Mouse (Mus musculus) liver, embryonic 15.5 days (tissue): Measurements from ENCODE around the gene Akt3. TPM values are rescaled to one million over a fixed set of nuclear protein-coding genes. Genes with fewer than 3 reads are reported as not detected.

Experiments
- ATAC-seq: fragments of 200-750 bp; cut with Nextera tagmentation; 2 replicates; pipeline ENCODE4 v1.8.0; 2017; ENCODE audit warnings: moderate number of reproducible peaks, mild to moderate bottlenecking, moderate library complexity; ENCODE audit not compliant: insufficient read depth
- H3K27ac ChIP-seq: fragments of 300-500 bp; sonication (generic); replicated peaks from 2 replicates; pipeline ENCODE4 v1.5.1; 2015; ENCODE audit warnings: mild to moderate bottlenecking, inconsistent platforms
- H3K27me3 ChIP-seq: fragments of 300-500 bp; sonication (generic); 2 replicates; pipeline ENCODE4 v1.6.1; 2015; ENCODE audit warnings: mild to moderate bottlenecking, inconsistent platforms
- H3K36me3 ChIP-seq: fragments of 300-500 bp; sonication (generic); replicated peaks from 2 replicates; pipeline ENCODE4 v1.6.1; 2015; ENCODE audit warnings: moderate library complexity, mild to moderate bottlenecking, inconsistent platforms
- H3K4me1 ChIP-seq: fragments of 300-500 bp; sonication (generic); replicated peaks from 2 replicates; pipeline ENCODE4 v1.6.1; 2015; ENCODE audit warnings: inconsistent platforms
- H3K4me2 ChIP-seq: fragments of 300-500 bp; sonication (generic); 2 replicates; pipeline ENCODE4 v1.6.1; 2015; ENCODE audit warnings: moderate library complexity, mild to moderate bottlenecking, inconsistent platforms
- H3K4me3 ChIP-seq: fragments of 300-500 bp; sonication (generic); replicated peaks from 2 replicates; pipeline ENCODE4 v1.5.1; 2015; ENCODE audit warnings: mild to moderate bottlenecking, inconsistent platforms
- H3K9ac ChIP-seq: fragments of 300-500 bp; sonication (generic); 2 replicates; pipeline ENCODE4 v1.6.1; 2015; ENCODE audit warnings: moderate library complexity, mild to moderate bottlenecking, inconsistent platforms
- H3K9me3 ChIP-seq: fragments of 300-500 bp; sonication (generic); replicated peaks from 2 replicates; pipeline ENCODE4 v1.6.1; 2016; ENCODE audit warnings: inconsistent platforms
- WGBS: fragments of 180-500 bp; shearing (Covaris S2); methylation state at CpG from one replicate; pipeline ENCODE4 v1.1.7; 2015; ENCODE audit warnings: mixed read lengths; ENCODE audit not compliant: insufficient replicate concordance; 5-methylcytosine and 5-hydroxymethylcytosine counted together
- polyA plus RNA-seq: library from polyadenylated mRNA; unstranded; fragments of >200 nt; fragmentation: Nextera tagmentation; extraction: Ambion mirVana; gene quantifications from 2 replicates; pipeline ENCODE4 v1.2.1, GENCODE M21; 2015

The Akt3 gene
- polyA plus RNA-seq, 1 experiment from 2014 or later = 0.48 TPM

- Histone ChIP-seq H3K27me3 (peaks cover 36% of the 10 kb centered on the region), H3K4me2 (peak overlapping the region; percentile 94), H3K9me3 (no peaks in the 10 kb centered on the region), H3K4me3 (peak overlapping the region; percentile 70), H3K27ac (peak overlapping the region; percentile 82), H3K9ac (peak overlapping the region; percentile 68), H3K36me3 (no peaks in the 10 kb centered on the region), H3K4me1 (peaks cover 19% of the 10 kb centered on the region)
- WGBS = under 1% methylated on average over 73 of the region's 86 CpGs
- no peak; the same call in 1 of the 2 replicates for ATAC-seq
These were observed 597 bp downstream of the Akt3 start for GRCm38 (mm10) chr1:177257178-177258033.

DNA sequence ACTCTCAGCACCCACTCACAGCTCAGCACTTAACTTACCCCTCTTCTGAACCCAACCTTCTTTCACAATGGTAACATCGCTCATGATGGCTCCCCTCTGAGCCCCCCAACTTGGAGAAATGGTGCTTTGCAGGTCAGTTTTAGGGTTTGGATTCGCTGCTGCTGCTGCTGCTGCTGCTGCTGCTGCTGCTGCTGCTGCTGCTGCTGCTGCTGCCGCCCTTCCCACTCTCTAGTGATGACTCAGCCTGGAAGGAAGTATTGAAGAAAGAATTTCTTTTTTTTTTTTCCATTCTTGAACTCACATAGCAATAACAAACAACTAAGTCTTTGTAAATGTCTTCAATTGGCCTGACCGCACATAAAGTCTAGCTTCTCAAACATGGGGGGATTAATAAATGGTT lies 9.4 kb downstream of the Akt3 start:
- H3K36me3 ChIP-seq = no peaks in the 10 kb centered on the region
- no peaks in the 10 kb centered on the region for H3K4me1 ChIP-seq
- H3K9ac ChIP-seq = no peak overlapping the region
- no peak overlapping the region for H3K27ac ChIP-seq
- H3K4me3 ChIP-seq = no peak overlapping the region
- ATAC-seq = no peak
- WGBS = 54% methylated on average over 4 of the region's 4 CpGs
- no peak overlapping the region for H3K4me2 ChIP-seq
- H3K9me3 ChIP-seq = no peaks in the 10 kb centered on the region
- no peaks in the 10 kb centered on the region for H3K27me3 ChIP-seq

DNA sequence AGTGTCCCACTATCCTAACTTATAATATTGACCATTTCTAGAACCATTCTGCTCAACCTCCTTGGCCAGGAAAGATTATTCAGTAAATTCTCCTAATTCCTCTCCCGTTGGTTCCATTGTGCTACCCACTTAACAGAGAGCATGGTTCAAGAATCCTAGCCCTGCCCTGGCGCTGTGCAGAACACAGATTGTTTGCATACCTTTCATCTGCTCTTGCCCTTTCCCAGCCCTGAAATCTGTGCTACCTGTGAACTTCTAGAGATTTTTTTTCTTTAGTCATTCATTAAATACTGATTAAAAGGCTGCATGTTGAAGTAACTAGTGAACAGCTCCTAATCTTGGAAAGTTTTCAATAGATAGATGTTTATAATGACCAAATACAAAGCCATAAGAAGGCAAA lies 19.6 kb downstream of the Akt3 start:
- Histone ChIP-seq H3K27me3 (no peaks in the 10 kb centered on the region), H3K27ac (no peak overlapping the region), H3K36me3 (no peaks in the 10 kb centered on the region), H3K4me3 (no peak overlapping the region), H3K4me2 (no peak overlapping the region), H3K4me1 (no peaks in the 10 kb centered on the region), H3K9ac (no peak overlapping the region), H3K9me3 (no peaks in the 10 kb centered on the region)
- no peak for ATAC-seq
- WGBS = 59% methylated on average over 2 of the region's 2 CpGs

- no peak overlapping the region for H3K27ac ChIP-seq
- H3K4me2 ChIP-seq = no peak overlapping the region
- ATAC-seq = no peak
- 53% methylated on average over 2 of the region's 2 CpGs for WGBS
- no peak overlapping the region for H3K9ac ChIP-seq
- no peaks in the 10 kb centered on the region for H3K36me3 ChIP-seq
- no peaks in the 10 kb centered on the region for H3K9me3 ChIP-seq
- H3K4me1 ChIP-seq = no peaks in the 10 kb centered on the region
- no peak overlapping the region for H3K4me3 ChIP-seq
- no peaks in the 10 kb centered on the region for H3K27me3 ChIP-seq
These were observed 21.3 kb downstream of the Akt3 start for GRCm38 (mm10) chr1:177236695-177237094.

- Histone ChIP-seq H3K4me1 (no peaks in the 10 kb centered on the region), H3K4me3 (no peak overlapping the region), H3K4me2 (no peak overlapping the region), H3K27ac (no peak overlapping the region), H3K9ac (no peak overlapping the region), H3K36me3 (no peaks in the 10 kb centered on the region), H3K27me3 (no peaks in the 10 kb centered on the region), H3K9me3 (no peaks in the 10 kb centered on the region)
- ATAC-seq = no peak
These were observed 21.8 kb downstream of the Akt3 start for GRCm38 (mm10) chr1:177236249-177236648.

- Histone ChIP-seq H3K9me3 (no peaks in the 10 kb centered on the region), H3K36me3 (no peaks in the 10 kb centered on the region), H3K4me3 (no peak overlapping the region), H3K4me2 (no peak overlapping the region), H3K4me1 (no peaks in the 10 kb centered on the region), H3K27me3 (no peaks in the 10 kb centered on the region), H3K9ac (no peak overlapping the region), H3K27ac (no peak overlapping the region)
- 72% methylated on average over 5 of the region's 5 CpGs for WGBS
- ATAC-seq = no peak
These were observed 23.5 kb downstream of the Akt3 start for GRCm38 (mm10) chr1:177234462-177234861.

DNA sequence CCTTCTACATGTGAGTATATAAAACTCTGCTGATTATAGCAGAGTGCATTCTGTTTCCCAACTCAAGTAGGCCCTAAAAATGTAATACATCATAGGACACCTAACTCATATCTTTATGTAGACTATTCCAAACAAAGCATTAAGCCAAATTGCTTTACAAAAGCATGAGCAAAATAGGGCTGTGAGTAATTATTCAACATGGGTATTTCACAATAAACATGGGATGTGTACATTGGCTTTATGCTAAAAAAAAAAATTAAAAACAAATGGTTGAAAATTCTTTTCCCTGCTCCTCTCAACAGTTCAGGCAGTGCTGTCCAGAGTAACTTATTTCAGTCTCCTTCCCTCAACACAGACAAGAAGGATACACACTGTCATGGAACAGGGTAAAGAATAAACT lies 26.9 kb downstream of the Akt3 start:
- Histone ChIP-seq H3K4me3 (no peak overlapping the region), H3K27ac (no peak overlapping the region), H3K4me1 (no peaks in the 10 kb centered on the region), H3K4me2 (no peak overlapping the region), H3K9ac (no peak overlapping the region), H3K36me3 (no peaks in the 10 kb centered on the region), H3K9me3 (no peaks in the 10 kb centered on the region), H3K27me3 (no peaks in the 10 kb centered on the region)
- ATAC-seq = no peak

- no peaks in the 10 kb centered on the region for H3K36me3 ChIP-seq
- H3K4me3 ChIP-seq = no peak overlapping the region
- no peaks in the 10 kb centered on the region for H3K27me3 ChIP-seq
- 37% methylated on average over 1 of the region's 1 CpGs for WGBS
- H3K27ac ChIP-seq = no peak overlapping the region
- no peaks in the 10 kb centered on the region for H3K9me3 ChIP-seq
- H3K4me2 ChIP-seq = no peak overlapping the region
- H3K9ac ChIP-seq = no peak overlapping the region
- ATAC-seq = no peak
- H3K4me1 ChIP-seq = no peaks in the 10 kb centered on the region
These were observed 59.0 kb downstream of the Akt3 start for GRCm38 (mm10) chr1:177198978-177199377.

GRCm38 (mm10) chr1:177195224-177195623 lies 62.8 kb downstream of the Akt3 start:
- no peak for ATAC-seq
- no peaks in the 10 kb centered on the region for H3K27me3 ChIP-seq
- H3K9me3 ChIP-seq = no peaks in the 10 kb centered on the region

GRCm38 (mm10) chr1:177194324-177194723 lies 63.7 kb downstream of the Akt3 start:
- H3K4me3 ChIP-seq = no peak overlapping the region
- no peak overlapping the region for H3K9ac ChIP-seq
- no peaks in the 10 kb centered on the region for H3K9me3 ChIP-seq
- no peaks in the 10 kb centered on the region for H3K36me3 ChIP-seq
- H3K27me3 ChIP-seq = no peaks in the 10 kb centered on the region
- no peak for ATAC-seq
- WGBS = 23% methylated on average over 1 of the region's 1 CpGs
- no peaks in the 10 kb centered on the region for H3K4me1 ChIP-seq
- H3K4me2 ChIP-seq = no peak overlapping the region
- no peak overlapping the region for H3K27ac ChIP-seq

More at GRCm38 (mm10) chr1:177195224-177195623, 62.8 kb downstream of the Akt3 start:
- no peaks in the 10 kb centered on the region for H3K36me3 ChIP-seq
- no peak overlapping the region for H3K4me3 ChIP-seq
- H3K27ac ChIP-seq = no peak overlapping the region
- H3K4me1 ChIP-seq = no peaks in the 10 kb centered on the region
- no peak overlapping the region for H3K4me2 ChIP-seq
- no peak overlapping the region for H3K9ac ChIP-seq

GRCm38 (mm10) chr1:177191623-177192022 lies 66.4 kb downstream of the Akt3 start:
- no peaks in the 10 kb centered on the region for H3K36me3 ChIP-seq
- H3K27ac ChIP-seq = no peak overlapping the region
- H3K4me2 ChIP-seq = no peak overlapping the region
- no peak overlapping the region for H3K4me3 ChIP-seq
- no peaks in the 10 kb centered on the region for H3K27me3 ChIP-seq
- 68% methylated on average over 3 of the region's 3 CpGs for WGBS
- no peaks in the 10 kb centered on the region for H3K9me3 ChIP-seq
- H3K9ac ChIP-seq = no peak overlapping the region
- no peak for ATAC-seq
- no peaks in the 10 kb centered on the region for H3K4me1 ChIP-seq

DNA sequence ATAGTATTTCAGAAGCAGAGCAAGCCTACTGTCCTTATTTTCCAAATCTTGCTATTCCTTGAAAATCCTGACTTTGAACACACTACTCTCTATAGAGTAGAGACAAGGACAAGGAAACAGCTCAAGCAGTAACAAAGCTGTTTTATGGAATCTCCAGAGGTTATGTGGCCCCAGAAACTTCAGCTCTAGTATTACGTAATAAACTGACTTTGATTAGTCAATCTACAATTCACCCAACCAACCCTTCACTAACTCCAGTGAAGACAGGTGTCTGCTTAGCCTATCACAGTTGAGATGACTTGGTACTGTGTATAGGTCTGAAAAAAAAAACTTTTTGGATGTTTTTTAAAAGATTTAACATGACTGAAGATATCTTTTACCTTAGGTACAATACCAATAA lies 67.6 kb downstream of the Akt3 start:
- Histone ChIP-seq H3K4me3 (no peak overlapping the region), H3K4me1 (no peaks in the 10 kb centered on the region), H3K9me3 (no peaks in the 10 kb centered on the region), H3K36me3 (no peaks in the 10 kb centered on the region), H3K27ac (no peak overlapping the region), H3K27me3 (no peaks in the 10 kb centered on the region), H3K4me2 (no peak overlapping the region), H3K9ac (no peak overlapping the region)
- no peak for ATAC-seq
- WGBS = 82% methylated on average over 1 of the region's 1 CpGs
